In the genomic region with DNA sequence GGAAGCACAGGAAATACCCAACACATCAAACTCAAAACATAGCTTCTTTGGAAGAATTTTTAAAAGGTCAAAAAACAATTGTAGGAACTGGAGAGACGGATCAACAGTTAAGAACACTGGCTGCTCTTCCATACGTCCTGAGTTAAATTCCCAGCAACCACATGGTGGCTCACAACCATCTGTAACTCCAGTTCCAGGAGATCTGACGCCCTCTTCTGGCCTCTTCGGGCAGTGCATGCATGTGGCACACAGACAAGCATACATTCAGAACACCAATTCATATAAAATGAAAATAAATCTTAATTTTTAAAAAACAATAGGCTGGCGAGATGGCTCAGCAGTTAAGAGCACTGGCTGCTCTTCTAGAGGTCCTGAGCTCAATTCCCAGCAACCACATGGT, we compare ENCODE assay signal across 25 mouse cellular contexts. TPM values are rescaled to one million over a fixed set of nuclear protein-coding genes. Genes with fewer than 3 reads are reported as not detected.
"Had no signal": no experiment of that assay in that cellular context is flagged by ENCODE, and none has a peak within 500 bp of the region (broad histone marks: within the 10 kb centered on the region; RNA-seq: fewer than 3 reads in every experiment).

No protein-coding gene starts in this region.

RNA-seq across cellular contexts. Expression of gene 4930470P17Rik, which starts 10.0 kb away (rescaled TPM):
- total RNA-seq: layer of hippocampus, adult 8-10 months; layer of hippocampus, postnatal 10 days; layer of hippocampus, postnatal 36 days; left cerebral cortex, adult 2 months; left cerebral cortex, postnatal 10 days; left cerebral cortex, postnatal 36 days; liver, adult 2 months; megakaryocyte, adult 5-6 weeks; monocyte, adult 5-6 weeks; neutrophil, adult 5-6 weeks had no signal
- polyA plus RNA-seq: kidney, embryonic 16.5 days; large intestine, adult 2 months; limb, embryonic 11.5 days; limb, embryonic 14.5 days; liver, adult 2 months; liver, embryonic 13.5 days; liver, embryonic 16.5 days; lung, adult 2 months; lung, postnatal 0 days; macrophage; midbrain, embryonic 12.5 days; midbrain, embryonic 15.5 days; myocyte; neural tube, embryonic 13.5 days; stomach, embryonic 15.5 days; thymus, adult 2 months had no signal
